Mouse (Mus musculus): ENCODE results near the gene Bace1. TPM values are rescaled to one million over a fixed set of nuclear protein-coding genes. Genes with fewer than 3 reads are reported as not detected.

The Bace1 gene
- polyA plus RNA-seq, 1 experiment from 2014 or later = 46.4 TPM

DNA sequence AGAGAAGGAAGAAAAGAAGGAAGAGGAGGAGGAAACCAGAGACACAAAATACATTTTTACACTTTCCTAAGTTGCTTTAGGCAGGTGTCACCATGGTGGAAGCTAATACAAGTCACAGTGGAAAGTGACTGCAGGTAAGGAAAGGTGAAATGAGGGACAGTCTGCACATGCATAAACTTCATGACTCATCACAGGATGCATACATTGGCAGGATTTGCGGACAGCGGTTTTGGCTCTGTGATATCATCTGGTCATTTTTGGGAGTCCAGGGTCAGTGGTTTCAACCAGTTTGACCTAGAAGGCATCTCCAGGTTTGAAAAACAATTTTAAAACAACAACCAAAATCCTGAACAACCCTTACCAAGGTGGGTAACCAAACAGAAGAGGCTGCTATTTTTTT, 13.4 kb downstream of the Bace1 start:
- 91% methylated on average over 2 of the region's 2 CpGs for WGBS
- Histone ChIP-seq H3K27ac (no peak overlapping the region), H3K9me3 (no peaks in the 10 kb centered on the region), H3K4me2 (no peak overlapping the region), H3K4me1 (replicated peaks) (peaks cover 22% of the 10 kb centered on the region), H3K36me3 (peaks cover 42% of the 10 kb centered on the region), H3K4me3 (no peak overlapping the region), H3K9ac (no peak overlapping the region), H3K27me3 (no peaks in the 10 kb centered on the region)
- no peak for ATAC-seq (ENCODE audit: low FRiP score)

DNA sequence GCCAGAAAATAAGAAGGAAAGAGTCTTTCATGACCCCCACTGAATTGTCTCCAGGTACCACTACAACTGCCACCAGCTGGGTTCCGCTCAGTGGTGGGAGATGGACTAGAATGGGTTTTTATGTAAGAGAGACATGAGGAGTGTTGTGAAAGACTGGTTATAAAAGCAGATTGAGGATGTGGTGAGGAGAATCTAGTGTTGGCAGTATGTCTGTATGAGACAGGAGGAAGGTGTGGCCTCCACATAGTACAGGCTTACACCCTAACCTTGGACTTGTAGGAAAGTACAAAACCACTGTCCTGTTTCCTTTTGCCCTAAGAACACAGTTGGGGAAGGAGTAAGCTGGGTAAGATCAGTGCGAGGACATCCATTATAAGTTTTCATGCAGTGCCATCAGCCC, 15.3 kb downstream of the Bace1 start:
- Histone ChIP-seq H3K4me2 (no peak overlapping the region), H3K27ac (no peak overlapping the region), H3K9me3 (no peaks in the 10 kb centered on the region), H3K27me3 (no peaks in the 10 kb centered on the region), H3K4me1 (replicated peaks) (peaks cover 19% of the 10 kb centered on the region), H3K4me3 (no peak overlapping the region), H3K9ac (no peak overlapping the region), H3K36me3 (peaks cover 56% of the 10 kb centered on the region)
- no peak for ATAC-seq (ENCODE audit: low FRiP score)
- 93% methylated on average over 2 of the region's 2 CpGs for WGBS

DNA sequence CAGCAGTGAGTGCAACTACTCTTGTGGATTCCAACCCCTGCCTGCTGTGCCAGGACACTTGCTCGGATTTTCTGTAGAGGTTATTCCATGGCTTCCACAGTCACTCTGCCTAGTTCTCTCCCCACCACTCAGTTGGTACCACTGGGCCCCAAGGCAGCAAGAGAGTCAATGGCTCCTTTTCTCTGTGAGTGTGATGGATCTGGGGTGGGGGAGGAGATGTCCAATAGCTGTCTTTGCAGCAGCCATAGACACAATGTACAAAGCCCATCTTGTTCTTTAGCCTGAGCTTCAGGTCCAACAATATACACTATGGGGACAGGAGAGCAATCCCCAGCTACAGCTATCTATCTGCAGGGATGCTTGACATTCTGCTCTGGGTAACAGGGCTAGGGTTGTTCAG, 15.8 kb downstream of the Bace1 start:
- H3K36me3 ChIP-seq = peaks cover 61% of the 10 kb centered on the region
- 63% methylated on average over 1 of the region's 1 CpGs for WGBS

DNA sequence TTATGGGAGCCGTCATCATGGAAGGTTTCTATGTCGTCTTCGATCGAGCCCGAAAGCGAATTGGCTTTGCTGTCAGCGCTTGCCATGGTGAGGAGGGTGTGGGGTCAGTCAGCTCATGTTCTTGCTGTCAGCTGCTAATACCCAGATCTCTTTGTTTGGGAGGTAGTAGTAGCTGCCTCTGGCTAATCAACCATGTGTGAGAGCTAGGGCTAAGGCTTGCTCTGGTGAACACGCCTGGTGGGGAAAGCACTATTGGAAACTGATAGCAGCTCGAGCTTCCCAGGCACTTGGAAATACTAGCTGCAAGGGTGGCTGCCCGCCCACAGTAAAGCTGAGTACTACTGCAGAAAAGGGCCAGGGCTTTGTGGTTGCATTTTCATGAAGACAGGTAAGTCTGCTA, 21.0 kb downstream of the Bace1 start:
- Histone ChIP-seq H3K9ac (no peak overlapping the region), H3K4me1 (replicated peaks) (no peaks in the 10 kb centered on the region), H3K4me3 (no peak overlapping the region), H3K27ac (no peak overlapping the region), H3K4me2 (no peak overlapping the region), H3K9me3 (no peaks in the 10 kb centered on the region), H3K27me3 (no peaks in the 10 kb centered on the region), H3K36me3 (peaks cover 94% of the 10 kb centered on the region)
- WGBS = 95% methylated on average over 10 of the region's 10 CpGs
- no peak for ATAC-seq (ENCODE audit: low FRiP score)

More for the DNA sequence above, 15.8 kb downstream of the Bace1 start:
- no peaks in the 10 kb centered on the region for H3K9me3 ChIP-seq
- no peak overlapping the region for H3K9ac ChIP-seq
- H3K27me3 ChIP-seq = no peaks in the 10 kb centered on the region
- no peak for ATAC-seq (ENCODE audit: low FRiP score)
- peaks cover 18% of the 10 kb centered on the region for H3K4me1 ChIP-seq (replicated peaks)
- H3K27ac ChIP-seq = no peak overlapping the region
- H3K4me2 ChIP-seq = no peak overlapping the region
- no peak overlapping the region for H3K4me3 ChIP-seq

DNA sequence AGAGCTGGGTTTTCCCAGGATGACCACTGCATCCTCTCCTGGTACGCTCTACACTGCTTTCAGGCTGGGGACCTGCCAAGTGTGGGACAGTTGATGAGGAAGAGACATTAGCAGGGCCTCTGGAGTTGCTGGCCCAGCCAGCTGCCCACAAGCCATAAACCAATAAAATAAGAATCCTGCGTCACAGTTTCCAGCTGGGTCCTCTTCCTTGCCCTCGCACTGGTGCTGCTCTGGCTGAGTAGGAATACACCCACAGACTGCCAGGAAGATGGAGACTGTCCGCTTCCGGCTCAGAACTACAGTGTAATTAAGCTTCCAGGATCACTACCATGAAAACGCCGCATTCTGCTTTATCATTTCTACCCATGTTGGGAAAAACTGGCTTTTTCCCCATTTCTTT, 23.4 kb downstream of the Bace1 start:
- H3K9ac ChIP-seq = no peak overlapping the region
- no peak for ATAC-seq (ENCODE audit: low FRiP score)
- H3K4me1 ChIP-seq (replicated peaks) = no peaks in the 10 kb centered on the region
- H3K9me3 ChIP-seq = no peaks in the 10 kb centered on the region
- no peak overlapping the region for H3K4me3 ChIP-seq
- H3K4me2 ChIP-seq = no peak overlapping the region
- H3K36me3 ChIP-seq = peaks cover 94% of the 10 kb centered on the region
- no peaks in the 10 kb centered on the region for H3K27me3 ChIP-seq
- 75% methylated on average over 7 of the region's 7 CpGs for WGBS
- no peak overlapping the region; the same call in 1 of the 2 replicates for H3K27ac ChIP-seq

DNA sequence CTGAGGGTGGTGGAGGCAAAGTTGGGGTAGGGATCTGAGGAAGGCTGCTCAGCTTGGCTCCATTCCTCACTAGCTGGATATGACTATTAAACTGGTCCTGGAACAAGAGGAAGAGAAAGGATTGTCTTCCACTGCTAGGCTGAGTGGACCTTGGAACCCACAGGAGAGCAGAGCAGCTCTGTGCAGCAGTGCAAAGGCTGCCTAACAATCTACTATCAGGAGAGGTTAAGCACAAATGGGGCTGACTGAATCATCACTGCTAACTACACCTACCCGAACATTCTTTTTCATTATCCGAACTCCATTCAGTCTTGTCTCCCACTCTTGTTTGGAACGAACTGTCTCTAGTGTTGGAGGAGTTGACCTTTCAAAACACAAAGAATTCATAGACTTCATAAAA, 30.8 kb downstream of the Bace1 start:
- H3K9ac ChIP-seq = no peak overlapping the region
- H3K27me3 ChIP-seq = no peaks in the 10 kb centered on the region
- no peaks in the 10 kb centered on the region for H3K9me3 ChIP-seq
- peaks cover 92% of the 10 kb centered on the region for H3K36me3 ChIP-seq
- no peak overlapping the region for H3K27ac ChIP-seq
- no peak overlapping the region for H3K4me3 ChIP-seq
- H3K4me2 ChIP-seq = no peak overlapping the region
- no peak for ATAC-seq (ENCODE audit: low FRiP score)
- no peaks in the 10 kb centered on the region for H3K4me1 ChIP-seq (replicated peaks)
- WGBS = 94% methylated on average over 3 of the region's 3 CpGs

DNA sequence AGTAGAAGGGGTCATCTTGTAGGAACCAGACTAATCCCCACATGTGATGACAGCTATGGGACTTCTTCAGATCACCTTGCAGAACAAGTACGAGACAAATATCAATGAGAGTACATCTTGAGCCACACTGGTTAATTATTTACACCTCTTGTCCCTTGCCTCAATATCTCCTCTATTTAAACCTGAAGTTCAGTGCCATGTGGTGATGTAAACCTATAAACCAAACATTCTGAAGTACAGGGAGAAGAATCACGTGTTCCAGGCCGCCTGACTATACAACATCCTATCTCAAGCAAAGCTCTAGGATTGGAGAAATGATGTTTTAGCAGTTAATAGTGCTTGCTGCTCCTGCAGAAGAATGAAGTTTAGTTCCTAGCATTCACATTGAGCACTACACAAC, 31.9 kb downstream of the Bace1 start:
- Histone ChIP-seq H3K27me3 (no peaks in the 10 kb centered on the region), H3K4me1 (replicated peaks) (no peaks in the 10 kb centered on the region), H3K4me3 (no peak overlapping the region), H3K4me2 (no peak overlapping the region), H3K9ac (no peak overlapping the region), H3K36me3 (peaks cover 88% of the 10 kb centered on the region), H3K27ac (no peak overlapping the region), H3K9me3 (no peaks in the 10 kb centered on the region)
- 96% methylated on average over 3 of the region's 3 CpGs for WGBS
- ATAC-seq (ENCODE audit: low FRiP score) = no peak

DNA sequence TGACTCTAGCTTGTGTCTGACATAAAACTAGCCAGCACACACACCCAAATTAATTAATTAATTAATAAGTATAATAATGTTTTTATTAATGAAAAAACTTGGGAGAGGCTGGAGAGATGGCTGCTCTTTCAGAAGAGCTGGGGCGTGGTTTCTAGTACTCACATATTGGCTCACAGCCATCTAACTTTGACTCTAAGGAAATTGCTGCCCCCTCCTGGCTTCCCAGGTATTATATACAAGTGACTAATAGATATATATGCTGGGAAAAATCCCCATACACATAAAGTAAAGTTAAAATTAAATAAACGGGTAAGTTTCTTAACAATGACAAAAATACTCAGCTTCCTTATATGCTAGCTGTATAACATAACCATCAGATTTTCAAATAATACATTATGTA, 39.5 kb downstream of the Bace1 start:
- H3K36me3 ChIP-seq = peaks cover 73% of the 10 kb centered on the region

DNA sequence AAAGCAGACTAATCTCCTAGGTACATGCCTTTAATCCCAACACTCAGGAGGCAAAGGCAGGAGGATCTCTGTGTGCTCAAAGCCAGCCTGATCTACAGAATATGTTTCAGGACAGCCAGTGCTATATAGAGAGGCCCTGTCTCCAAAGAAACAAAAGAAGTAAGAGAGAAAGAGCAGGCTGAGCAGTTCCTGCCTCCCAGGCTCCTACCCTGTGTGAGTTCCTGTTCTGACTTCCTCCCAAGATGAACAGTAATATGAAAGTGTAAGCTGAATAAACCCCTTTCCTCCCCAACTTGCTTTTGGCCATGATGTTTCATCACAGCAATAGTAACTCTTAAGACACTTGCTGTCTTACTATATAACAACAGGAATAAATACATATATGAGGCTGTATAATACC, 55.3 kb downstream of the Bace1 start:
- H3K36me3 ChIP-seq = peaks cover 93% of the 10 kb centered on the region
- no peaks in the 10 kb centered on the region for H3K27me3 ChIP-seq
- H3K4me3 ChIP-seq = no peak overlapping the region
- no peak overlapping the region for H3K9ac ChIP-seq
- H3K4me1 ChIP-seq (replicated peaks) = no peaks in the 10 kb centered on the region
- no peak overlapping the region for H3K27ac ChIP-seq
- H3K4me2 ChIP-seq = no peak overlapping the region
- no peak for ATAC-seq (ENCODE audit: low FRiP score)
- H3K9me3 ChIP-seq = no peaks in the 10 kb centered on the region

More for the DNA sequence above, 39.5 kb downstream of the Bace1 start:
- no peaks in the 10 kb centered on the region for H3K9me3 ChIP-seq
- H3K4me2 ChIP-seq = no peak overlapping the region
- no peaks in the 10 kb centered on the region for H3K27me3 ChIP-seq
- no peak overlapping the region for H3K9ac ChIP-seq
- H3K4me3 ChIP-seq = no peak overlapping the region
- ATAC-seq (ENCODE audit: low FRiP score) = no peak
- 83% methylated on average over 2 of the region's 2 CpGs for whole genome bisulfite sequencing
- no peak overlapping the region for H3K27ac ChIP-seq
- peaks cover 5% of the 10 kb centered on the region; the same call in 1 of the 2 replicates for H3K4me1 ChIP-seq (replicated peaks)

DNA sequence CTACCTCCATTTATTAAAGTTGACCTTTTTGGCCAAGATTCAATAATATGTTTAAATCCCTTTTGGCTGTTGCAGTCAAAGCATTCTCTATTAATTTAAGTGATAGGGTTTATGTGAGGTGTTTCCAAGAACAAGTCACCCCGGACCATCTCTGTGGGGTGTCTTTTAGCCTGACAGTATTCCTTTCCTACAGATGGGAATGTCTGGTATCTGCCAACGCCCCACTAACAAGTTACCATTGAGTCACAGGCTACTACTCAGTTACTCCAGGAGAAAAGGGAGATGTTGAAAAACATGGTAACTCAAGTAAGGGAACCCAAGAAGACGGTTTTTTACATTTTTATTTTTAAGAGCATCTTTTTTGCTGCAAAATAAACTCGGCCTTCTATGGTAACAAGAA, 66.8 kb downstream of the Bace1 start:
- Histone ChIP-seq H3K4me1 (replicated peaks) (peaks cover 39% of the 10 kb centered on the region), H3K27ac (peak overlapping the region; percentile 98), H3K9me3 (no peaks in the 10 kb centered on the region), H3K9ac (peak overlapping the region; percentile 94), H3K4me2 (peak overlapping the region; percentile 78), H3K36me3 (peaks cover 44% of the 10 kb centered on the region), H3K27me3 (no peaks in the 10 kb centered on the region), H3K4me3 (peak overlapping the region; percentile 89)
- WGBS = 60% methylated on average over 4 of the region's 4 CpGs
- ATAC-seq (ENCODE audit: low FRiP score) = no peak

DNA sequence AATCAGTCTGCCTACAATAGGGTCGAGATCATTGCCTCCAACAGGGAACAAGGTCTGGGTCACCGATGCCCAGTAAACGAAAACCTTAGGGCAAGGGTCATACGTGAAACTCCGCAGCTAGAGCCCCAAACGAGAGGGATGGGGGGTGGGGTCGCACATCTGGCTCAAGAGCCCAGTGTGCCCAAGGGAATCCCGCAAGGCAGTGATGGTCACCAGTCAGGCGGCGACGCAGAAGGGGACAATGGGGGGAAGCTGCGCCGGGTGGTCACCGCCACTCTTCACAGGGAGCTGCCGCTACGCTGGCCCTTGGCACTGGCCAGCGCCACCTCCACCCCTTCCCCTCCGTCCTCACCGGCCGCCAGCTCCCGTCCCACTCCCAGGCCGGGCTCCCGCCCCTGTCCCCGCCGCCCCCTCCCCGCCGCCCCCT, 67.4 kb downstream of the Bace1 start:
- WGBS = 0% methylated on average over 15 of the region's 27 CpGs
- peaks cover 47% of the 10 kb centered on the region for H3K36me3 ChIP-seq
- peak overlapping the region; percentile 98 for H3K27ac ChIP-seq
- no peaks in the 10 kb centered on the region for H3K27me3 ChIP-seq
- H3K4me1 ChIP-seq (replicated peaks) = peaks cover 39% of the 10 kb centered on the region
- H3K9me3 ChIP-seq = no peaks in the 10 kb centered on the region
- H3K9ac ChIP-seq = peak overlapping the region; percentile 94
- peak overlapping the region; percentile 78 for H3K4me2 ChIP-seq
- peak overlapping the region; percentile 89 for H3K4me3 ChIP-seq
- ATAC-seq (ENCODE audit: low FRiP score) = peak; percentile 61

DNA sequence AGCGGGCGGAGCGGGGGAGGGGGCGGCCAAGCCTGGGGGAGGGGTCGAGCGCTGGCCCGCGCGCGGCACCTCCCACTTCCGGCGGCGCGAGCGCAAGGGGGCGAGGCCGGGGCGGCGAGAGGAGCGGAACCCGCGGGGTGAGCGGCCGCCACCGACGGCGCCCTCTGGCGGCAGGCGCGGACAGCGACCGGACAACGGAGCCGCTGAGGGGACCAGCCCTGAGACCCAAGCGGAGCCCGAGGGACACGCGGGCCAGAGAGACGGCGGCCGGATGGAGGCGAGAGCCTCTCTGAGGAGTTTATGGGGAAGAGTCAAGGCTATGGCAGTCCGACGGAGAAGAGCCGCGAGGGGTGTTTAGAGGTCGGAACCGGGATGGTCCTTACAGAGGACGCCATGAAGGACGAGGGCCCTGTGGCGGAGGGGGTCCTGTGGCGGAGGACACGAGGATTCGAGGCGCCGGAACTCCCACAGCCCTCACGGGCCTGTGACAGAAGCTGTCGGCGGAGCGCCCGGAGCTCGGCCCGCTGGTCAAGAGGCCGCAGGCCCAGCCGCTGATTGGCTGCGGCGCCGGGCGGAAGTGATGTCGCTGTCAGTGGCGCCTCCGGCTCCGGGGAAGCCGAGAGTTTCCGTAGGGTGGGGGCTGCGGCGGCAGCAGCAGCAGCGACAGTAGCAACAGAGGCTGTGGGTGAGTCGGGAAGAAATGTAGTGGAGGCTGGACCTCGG, 68.1 kb downstream of the Bace1 start, which contains the start of the genes Pcsk7 and Rnf214:
Gene Pcsk7 (plus strand): TSS at position 143 of the 723 bp plus-strand sequence.
Gene Rnf214 (minus strand): TSS at position 557 of the 723 bp plus-strand sequence.
- Histone ChIP-seq H3K9me3 (no peaks in the 10 kb centered on the region), H3K36me3 (peaks cover 52% of the 10 kb centered on the region), H3K27ac (peak within 1 kb of the TSS; percentile 98), H3K4me3 (peak within 1 kb of the TSS; percentile 89), H3K27me3 (no peaks in the 10 kb centered on the region), H3K4me2 (peak within 1 kb of the TSS; percentile 80), H3K9ac (peak within 1 kb of the TSS; percentile 94), H3K4me1 (replicated peaks) (peaks cover 39% of the 10 kb centered on the region)
- WGBS = under 1% methylated on average over 70 of the region's 80 CpGs
- peak; percentile 95 for ATAC-seq (ENCODE audit: low FRiP score)

DNA sequence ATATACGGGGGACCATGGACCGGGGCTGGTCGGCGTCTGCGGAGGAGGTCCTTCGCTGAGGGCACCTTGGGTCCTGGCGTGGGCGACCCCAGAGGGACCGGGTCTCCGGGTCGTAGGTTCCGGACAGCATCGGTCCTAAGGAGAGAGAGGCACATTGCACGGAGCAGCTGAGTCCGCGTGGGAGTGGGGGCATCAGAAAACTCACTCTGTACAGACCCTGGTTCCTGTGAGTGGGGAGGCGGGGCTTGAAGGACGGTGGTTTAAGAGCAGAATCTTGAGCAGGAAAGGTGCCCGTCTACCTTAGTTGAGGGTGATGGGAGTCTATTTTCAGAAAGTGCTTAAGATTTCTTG, 68.7 kb downstream of the Bace1 start:
- Histone ChIP-seq H3K4me2 (peak overlapping the region; percentile 80), H3K4me3 (peak overlapping the region; percentile 89), H3K27me3 (no peaks in the 10 kb centered on the region), H3K36me3 (peaks cover 53% of the 10 kb centered on the region), H3K4me1 (replicated peaks) (peaks cover 39% of the 10 kb centered on the region), H3K9ac (peak overlapping the region; percentile 94), H3K9me3 (no peaks in the 10 kb centered on the region), H3K27ac (peak overlapping the region; percentile 98)
- ATAC-seq (ENCODE audit: low FRiP score) = peak; percentile 56
- WGBS = under 1% methylated on average over 19 of the region's 19 CpGs
